Mouse (Mus musculus): ENCODE measurements around the gene Olfr549. TPM values are rescaled to one million over a fixed set of nuclear protein-coding genes. Genes with fewer than 3 reads are reported as not detected.

The Olfr549 gene
- polyA plus RNA-seq, 1 experiment from 2014 or later = not detected

DNA sequence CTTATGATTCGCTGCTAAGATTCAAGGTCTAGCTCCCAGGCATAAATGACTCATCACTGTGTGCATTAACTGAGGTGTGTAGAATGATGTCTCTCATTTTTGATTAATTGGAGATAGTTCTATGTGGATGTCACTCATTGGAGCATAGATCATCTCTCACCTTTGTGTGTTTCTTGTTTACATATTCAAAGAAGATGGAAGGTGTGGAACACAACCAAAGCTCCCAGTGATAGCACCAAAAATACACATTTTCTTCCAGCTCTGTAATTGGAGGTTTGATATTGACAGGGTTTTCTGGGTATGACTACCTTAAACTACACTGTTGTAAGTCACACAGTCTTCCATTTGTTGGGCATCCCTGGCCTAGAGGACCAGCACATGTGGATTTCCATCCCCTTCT lies 15.2 kb upstream of the Olfr549 start, which contains the start of gene Olfr547:
Gene Olfr547, plus strand, starts transcription at position 301 of the 400 bp plus-strand sequence.
- Histone ChIP-seq H3K4me2 (no peak within 1 kb of the TSS), H3K9me3 (replicated peaks) (no peaks in the 10 kb centered on the region), H3K9ac (no peak within 1 kb of the TSS), H3K27me3 (no peaks in the 10 kb centered on the region), H3K36me3 (replicated peaks) (no peaks in the 10 kb centered on the region), H3K4me1 (replicated peaks) (no peaks in the 10 kb centered on the region), H3K27ac (replicated peaks) (no peak within 1 kb of the TSS), H3K4me3 (replicated peaks) (no peak within 1 kb of the TSS)
- ATAC-seq (ENCODE audit: insufficient read depth) = no peak
- WGBS (ENCODE audit: insufficient replicate concordance) = 36% methylated on average over 1 of the region's 1 CpGs

DNA sequence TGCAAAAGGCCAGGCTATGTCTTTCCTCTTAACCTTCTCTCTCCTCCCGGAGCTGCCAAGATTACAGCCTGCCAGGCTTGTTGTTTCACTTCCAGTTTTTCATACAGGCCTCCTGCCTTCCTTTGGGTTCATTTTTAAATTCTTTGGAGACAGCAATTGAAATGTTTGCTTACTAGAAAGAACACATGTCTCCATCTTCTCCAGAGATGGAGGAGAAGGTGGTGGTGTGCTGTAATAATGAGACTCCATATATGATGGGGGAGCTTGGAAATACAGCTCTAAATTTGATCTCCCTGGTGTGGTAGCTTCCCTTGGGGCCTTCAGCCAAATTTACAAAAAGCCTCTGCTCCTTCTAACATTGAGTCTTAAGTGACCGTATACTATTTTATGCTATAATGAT lies 9.1 kb upstream of the Olfr549 start, which contains the start of gene Olfr548-ps1:
Gene Olfr548-ps1, plus strand, starts transcription at position 301 of the 400 bp plus-strand sequence.
- H3K4me1 ChIP-seq (replicated peaks) = no peaks in the 10 kb centered on the region
- H3K36me3 ChIP-seq (replicated peaks) = no peaks in the 10 kb centered on the region
- no peaks in the 10 kb centered on the region for H3K9me3 ChIP-seq (replicated peaks)
- no peak within 1 kb of the TSS for H3K9ac ChIP-seq
- no peak within 1 kb of the TSS for H3K4me3 ChIP-seq (replicated peaks)
- no peak within 1 kb of the TSS for H3K27ac ChIP-seq (replicated peaks)
- H3K4me2 ChIP-seq = no peak within 1 kb of the TSS
- no peaks in the 10 kb centered on the region for H3K27me3 ChIP-seq
- WGBS (ENCODE audit: insufficient replicate concordance) = 57% methylated on average over 2 of the region's 2 CpGs
- ATAC-seq (ENCODE audit: insufficient read depth) = no peak

DNA sequence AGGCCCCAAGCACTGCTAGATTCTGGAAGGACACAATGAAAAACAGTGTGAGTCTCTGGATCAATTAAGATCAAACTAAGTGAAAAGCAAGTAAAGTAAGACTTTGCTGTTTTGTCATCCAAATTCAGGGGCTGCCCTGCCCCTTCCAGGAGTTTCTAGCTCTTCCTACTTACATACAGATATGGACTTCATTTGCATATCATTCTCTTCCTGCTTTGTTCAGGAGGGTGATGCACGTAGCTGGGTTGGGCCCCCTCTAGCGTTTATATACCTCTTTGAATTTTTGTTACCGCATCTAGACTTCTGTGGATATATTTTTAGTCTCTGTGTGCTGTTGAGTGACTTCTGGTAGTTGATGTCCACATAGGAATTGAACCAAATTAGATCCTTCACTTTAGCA lies 8.4 kb upstream of the Olfr549 start:
- no peak for ATAC-seq (ENCODE audit: insufficient read depth)
- H3K36me3 ChIP-seq (replicated peaks) = no peaks in the 10 kb centered on the region
- H3K4me1 ChIP-seq (replicated peaks) = no peaks in the 10 kb centered on the region
- no peak overlapping the region for H3K27ac ChIP-seq (replicated peaks)
- no peaks in the 10 kb centered on the region for H3K27me3 ChIP-seq
- WGBS (ENCODE audit: insufficient replicate concordance) = 27% methylated on average over 3 of the region's 3 CpGs
- H3K9ac ChIP-seq = no peak overlapping the region
- no peak overlapping the region for H3K4me2 ChIP-seq
- no peak overlapping the region for H3K4me3 ChIP-seq (replicated peaks)
- H3K9me3 ChIP-seq (replicated peaks) = no peaks in the 10 kb centered on the region

DNA sequence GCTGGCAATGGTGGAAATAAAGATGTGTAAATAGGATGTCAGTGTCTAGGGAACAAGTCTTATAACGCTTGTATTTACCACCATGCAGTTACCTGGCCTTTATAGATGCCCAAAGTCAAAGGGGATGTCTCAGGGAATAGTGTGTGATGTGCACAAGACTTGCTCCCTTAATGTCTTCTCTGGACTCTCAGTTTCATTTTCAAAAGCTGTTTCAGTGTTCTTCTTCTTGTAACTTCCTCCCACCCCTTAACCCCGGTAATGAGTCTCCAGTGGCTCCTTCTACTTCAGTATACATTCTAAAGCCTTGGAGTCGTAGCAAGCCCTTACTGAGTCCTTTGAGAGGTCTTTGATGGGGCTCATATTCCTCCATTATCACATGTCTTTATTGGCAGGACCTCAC lies 3.6 kb downstream of the Olfr549 start:
- WGBS (ENCODE audit: insufficient replicate concordance) = 42% methylated on average over 3 of the region's 3 CpGs

DNA sequence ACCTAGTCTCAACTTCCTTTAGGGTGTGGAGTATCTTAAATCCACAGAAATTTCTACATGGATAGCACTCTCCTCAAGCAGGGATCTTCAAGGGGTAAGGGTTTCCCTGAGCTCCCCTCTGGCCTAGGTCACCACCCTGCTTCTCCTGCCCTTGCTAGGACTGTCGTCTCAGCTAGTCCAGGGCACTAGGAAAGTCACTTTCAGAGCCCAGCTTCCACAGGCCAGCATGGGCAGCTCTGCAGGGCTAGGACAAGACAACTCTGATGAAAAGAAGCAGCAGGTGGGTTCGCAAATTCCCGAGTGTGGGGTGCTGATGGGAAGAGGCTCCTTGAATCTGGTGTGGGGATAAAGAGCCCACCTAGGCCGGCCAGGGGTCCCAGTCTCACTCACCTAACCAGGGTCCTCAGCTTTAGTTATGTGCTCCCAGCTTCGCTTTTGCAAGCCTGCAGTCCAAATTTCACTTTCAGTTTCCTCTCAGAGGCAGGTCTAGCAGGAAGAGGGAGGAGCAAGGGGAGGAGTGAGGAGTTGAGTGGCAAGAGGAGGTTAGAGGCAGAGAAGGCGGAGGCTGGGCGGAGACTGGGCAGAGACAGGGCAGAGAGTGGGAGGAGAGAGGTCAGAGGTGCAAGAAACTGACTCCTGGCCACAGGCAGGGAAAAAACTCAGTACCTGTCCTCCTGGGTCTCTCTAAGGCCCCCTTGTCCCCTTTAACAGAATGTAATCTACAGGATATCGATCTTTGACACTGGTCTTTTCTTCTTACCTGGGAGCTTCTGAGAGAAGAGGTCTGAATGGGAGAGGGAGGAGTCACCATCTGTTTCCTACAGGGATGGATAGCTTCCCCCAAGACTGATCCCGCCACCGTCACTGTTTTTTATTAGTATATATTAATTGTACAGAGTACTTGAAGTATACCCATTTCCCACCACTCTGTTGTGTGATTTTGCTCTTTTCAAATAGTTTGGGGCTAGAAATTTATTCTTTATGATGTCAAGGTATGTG lies 15.6 kb downstream of the Olfr549 start, which contains the start of gene Trim21:
Gene Trim21, minus strand, starts transcription at position 488 of the 999 bp plus-strand sequence.
- Histone ChIP-seq H3K4me1 (replicated peaks) (peaks cover 19% of the 10 kb centered on the region), H3K36me3 (replicated peaks) (peaks cover 24% of the 10 kb centered on the region), H3K9ac (peak within 1 kb of the TSS; percentile 64), H3K27me3 (no peaks in the 10 kb centered on the region), H3K27ac (replicated peaks) (peak within 1 kb of the TSS; percentile 65), H3K4me3 (replicated peaks) (peak within 1 kb of the TSS; percentile 75), H3K4me2 (peak within 1 kb of the TSS; percentile 83), H3K9me3 (replicated peaks) (no peaks in the 10 kb centered on the region)
- 6% methylated on average over 10 of the region's 10 CpGs for WGBS (ENCODE audit: insufficient replicate concordance)
- peak; percentile 99 for ATAC-seq (ENCODE audit: insufficient read depth)

More for the DNA sequence above, 3.6 kb downstream of the Olfr549 start:
- no peaks in the 10 kb centered on the region for H3K4me1 ChIP-seq (replicated peaks)
- no peak for ATAC-seq (ENCODE audit: insufficient read depth)
- no peaks in the 10 kb centered on the region for H3K9me3 ChIP-seq (replicated peaks)
- no peak overlapping the region for H3K4me2 ChIP-seq
- no peak overlapping the region for H3K27ac ChIP-seq (replicated peaks)
- no peaks in the 10 kb centered on the region for H3K27me3 ChIP-seq
- no peaks in the 10 kb centered on the region for H3K36me3 ChIP-seq (replicated peaks)
- H3K4me3 ChIP-seq (replicated peaks) = no peak overlapping the region
- H3K9ac ChIP-seq = no peak overlapping the region

DNA sequence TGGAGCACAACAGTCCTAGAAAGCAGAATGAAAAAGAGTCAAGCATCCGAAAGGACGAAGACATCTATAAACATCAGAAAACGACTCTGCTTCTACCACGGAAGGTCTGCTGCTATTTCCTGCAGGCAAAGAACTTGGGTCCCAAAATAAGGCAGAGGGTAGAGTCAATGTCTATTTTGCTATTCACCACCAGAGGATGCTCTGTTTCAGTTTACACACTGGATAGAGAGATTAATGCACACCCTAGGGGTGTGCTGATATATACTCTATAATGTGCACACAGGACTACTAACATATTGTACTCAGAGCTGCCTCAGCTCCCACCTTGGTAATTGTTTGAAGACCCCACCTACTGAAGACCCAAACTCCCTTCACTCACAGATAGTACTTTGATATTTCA lies 16.5 kb downstream of the Olfr549 start:
- Histone ChIP-seq H3K27me3 (no peaks in the 10 kb centered on the region), H3K9ac (no peak overlapping the region), H3K4me1 (replicated peaks) (peaks cover 19% of the 10 kb centered on the region), H3K4me2 (no peak overlapping the region), H3K36me3 (replicated peaks) (peaks cover 16% of the 10 kb centered on the region), H3K27ac (replicated peaks) (no peak overlapping the region), H3K9me3 (replicated peaks) (no peaks in the 10 kb centered on the region), H3K4me3 (replicated peaks) (no peak overlapping the region)
- ATAC-seq (ENCODE audit: insufficient read depth) = no peak
- 74% methylated on average over 4 of the region's 4 CpGs for WGBS (ENCODE audit: insufficient replicate concordance)

DNA sequence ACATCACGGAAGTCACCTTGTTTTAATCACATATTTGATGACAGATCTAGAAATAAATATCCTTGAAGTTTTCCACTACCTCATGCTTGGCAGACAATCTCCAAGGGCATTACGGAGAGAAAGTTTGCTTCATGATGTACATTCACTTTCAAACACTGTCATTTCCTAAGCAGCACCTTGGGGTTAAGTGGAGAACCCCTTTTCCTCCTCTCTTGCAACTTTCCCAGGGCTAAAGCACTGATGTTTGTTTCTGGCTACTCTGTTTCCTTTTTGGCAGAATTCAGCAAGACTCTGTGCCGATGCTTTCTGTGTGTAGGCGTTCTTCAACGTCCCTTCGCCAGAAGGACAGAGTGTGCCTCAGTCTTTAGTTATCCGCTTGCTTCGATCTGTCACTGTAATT lies 21.5 kb downstream of the Olfr549 start, which contains the start of gene Olfr550:
Gene Olfr550, plus strand, starts transcription at position 301 of the 400 bp plus-strand sequence.
- Histone ChIP-seq H3K27ac (replicated peaks) (no peak within 1 kb of the TSS), H3K4me3 (replicated peaks) (no peak within 1 kb of the TSS), H3K27me3 (no peaks in the 10 kb centered on the region), H3K36me3 (replicated peaks) (no peaks in the 10 kb centered on the region), H3K9me3 (replicated peaks) (no peaks in the 10 kb centered on the region), H3K4me1 (replicated peaks) (no peaks in the 10 kb centered on the region), H3K4me2 (no peak within 1 kb of the TSS), H3K9ac (no peak within 1 kb of the TSS)
- ATAC-seq (ENCODE audit: insufficient read depth) = no peak
- 75% methylated on average over 8 of the region's 8 CpGs for WGBS (ENCODE audit: insufficient replicate concordance)

DNA sequence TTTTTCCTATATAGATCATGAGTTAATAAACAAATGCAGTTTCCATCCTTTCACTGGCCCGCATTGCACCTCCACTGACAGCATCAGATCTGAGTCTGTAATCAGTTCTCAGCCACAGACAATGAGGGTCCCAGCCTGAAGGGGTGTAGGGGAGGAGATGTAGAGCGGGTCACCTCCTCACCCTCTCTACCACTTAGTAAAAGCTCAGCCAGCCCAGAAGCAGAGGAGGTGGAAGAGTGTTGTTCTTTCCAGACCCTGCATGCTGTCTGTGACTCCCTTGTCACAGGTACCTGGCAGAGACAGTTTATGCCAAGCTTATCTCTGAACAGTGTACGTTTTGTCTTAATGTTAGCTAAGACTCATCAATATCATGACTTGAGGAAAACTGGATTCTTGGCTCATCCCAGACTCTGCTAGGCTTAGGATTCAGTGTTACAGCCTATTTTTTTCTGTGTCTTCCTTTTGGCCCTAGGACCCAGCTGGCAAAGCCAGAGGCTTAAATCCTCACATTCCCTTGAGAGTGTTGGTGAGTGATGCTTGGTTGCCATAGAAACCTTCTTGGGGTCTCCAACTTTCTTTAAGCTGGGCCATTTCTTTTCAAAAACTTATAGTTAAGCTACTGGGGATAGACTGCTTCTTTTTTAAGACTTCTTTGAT lies 23.6 kb downstream of the Olfr549 start:
- Histone ChIP-seq H3K36me3 (replicated peaks) (no peaks in the 10 kb centered on the region), H3K4me1 (replicated peaks) (no peaks in the 10 kb centered on the region), H3K9ac (no peak overlapping the region), H3K9me3 (replicated peaks) (no peaks in the 10 kb centered on the region), H3K27me3 (no peaks in the 10 kb centered on the region), H3K4me3 (replicated peaks) (no peak overlapping the region), H3K4me2 (no peak overlapping the region), H3K27ac (replicated peaks) (no peak overlapping the region)
- no peak for ATAC-seq (ENCODE audit: insufficient read depth)
- 58% methylated on average over 3 of the region's 3 CpGs for WGBS (ENCODE audit: insufficient replicate concordance)

DNA sequence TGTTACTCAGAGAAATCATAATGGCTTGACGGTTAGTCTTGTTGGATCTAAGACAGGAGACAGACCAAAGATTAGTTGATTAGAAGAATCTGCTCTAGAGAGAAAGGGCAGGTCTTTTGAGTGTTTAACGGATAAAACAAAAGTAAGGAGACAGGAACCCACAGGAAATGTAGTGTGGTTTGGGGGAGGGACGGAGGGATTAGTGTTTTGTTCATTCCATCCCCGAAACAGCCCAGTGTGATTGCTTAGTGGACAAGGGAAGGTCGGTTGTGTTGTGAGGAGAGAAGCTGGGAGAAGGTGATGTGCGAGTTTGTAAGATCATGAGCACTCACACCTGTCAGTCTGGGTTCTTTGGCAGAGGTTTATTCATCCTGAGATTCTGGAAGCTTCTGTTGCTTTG lies 26.3 kb downstream of the Olfr549 start:
- 10% methylated on average over 6 of the region's 6 CpGs for WGBS (ENCODE audit: insufficient replicate concordance)

DNA sequence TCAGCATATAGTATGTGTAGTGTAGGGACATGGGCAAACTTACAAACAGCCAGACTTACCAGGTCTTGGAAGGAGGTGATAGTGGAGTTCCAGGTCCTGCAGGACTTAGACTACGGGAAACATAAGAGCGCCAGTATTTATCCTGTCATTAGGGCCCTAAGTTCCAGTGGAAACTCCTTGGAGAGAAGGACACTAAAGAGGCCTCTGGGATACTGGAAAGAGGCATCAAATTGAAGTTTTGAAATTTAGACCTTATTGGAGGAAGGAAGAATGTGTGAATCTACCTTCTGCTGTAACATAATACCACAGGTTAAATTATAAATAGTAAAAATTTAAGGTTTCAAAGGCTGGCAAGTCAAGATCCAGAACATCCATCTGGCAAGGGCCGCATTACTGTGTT lies 42.1 kb downstream of the Olfr549 start, which contains the start of gene Olfr551:
Gene Olfr551, minus strand, starts transcription at position 101 of the 400 bp plus-strand sequence.
- no peak within 1 kb of the TSS for H3K4me3 ChIP-seq (replicated peaks)
- no peaks in the 10 kb centered on the region for H3K27me3 ChIP-seq
- H3K27ac ChIP-seq (replicated peaks) = no peak within 1 kb of the TSS
- ATAC-seq (ENCODE audit: insufficient read depth) = no peak
- 79% methylated on average over 3 of the region's 3 CpGs for WGBS (ENCODE audit: insufficient replicate concordance)
- H3K9ac ChIP-seq = no peak within 1 kb of the TSS
- no peaks in the 10 kb centered on the region for H3K36me3 ChIP-seq (replicated peaks)
- no peaks in the 10 kb centered on the region for H3K9me3 ChIP-seq (replicated peaks)
- no peak within 1 kb of the TSS for H3K4me2 ChIP-seq
- H3K4me1 ChIP-seq (replicated peaks) = no peaks in the 10 kb centered on the region

More for the DNA sequence above, 26.3 kb downstream of the Olfr549 start:
- H3K4me1 ChIP-seq (replicated peaks) = no peaks in the 10 kb centered on the region
- no peak for ATAC-seq (ENCODE audit: insufficient read depth)
- H3K27me3 ChIP-seq = no peaks in the 10 kb centered on the region
- no peaks in the 10 kb centered on the region for H3K9me3 ChIP-seq (replicated peaks)
- no peak overlapping the region for H3K27ac ChIP-seq (replicated peaks)
- H3K36me3 ChIP-seq (replicated peaks) = no peaks in the 10 kb centered on the region
- H3K4me3 ChIP-seq (replicated peaks) = no peak overlapping the region
- H3K9ac ChIP-seq = no peak overlapping the region
- no peak overlapping the region for H3K4me2 ChIP-seq

All from liver, embryonic 15.5 days (tissue).